Mouse (Mus musculus) heart, embryonic 15.5 days (tissue): ENCODE measurements around the gene Krt86. TPM values are rescaled to one million over a fixed set of nuclear protein-coding genes. Genes with fewer than 3 reads are reported as not detected.
"Not testable (repeated sequence)": the region's sequence is repeated elsewhere in the genome, so short reads cannot be mapped to it uniquely, and the experiment has no call there.

ENCODE experiments used
- ATAC-seq: fragments of 200-750 bp; cut with Nextera tagmentation; replicated peaks from 2 replicates; pipeline ENCODE4 v1.8.0; 2017; ENCODE audit warnings: low read depth, moderate TSS enrichment; ENCODE audit not compliant: insufficient number of reproducible peaks, insufficient read depth, low FRiP score
- H3K27ac ChIP-seq: fragments of 300-500 bp; sonication (generic); 2 replicates; pipeline ENCODE4 v1.5.1; 2015; ENCODE audit warnings: mild to moderate bottlenecking, inconsistent platforms
- H3K27me3 ChIP-seq: fragments of 300-500 bp; sonication (generic); 2 replicates; pipeline ENCODE4 v1.6.1; 2015; ENCODE audit warnings: inconsistent platforms
- H3K36me3 ChIP-seq: fragments of 300-500 bp; sonication (generic); 2 replicates; pipeline ENCODE4 v1.6.1; 2015; ENCODE audit warnings: mild to moderate bottlenecking, inconsistent platforms
- H3K4me1 ChIP-seq: fragments of 300-500 bp; sonication (generic); replicated peaks from 2 replicates; pipeline ENCODE4 v1.6.1; 2015; ENCODE audit warnings: inconsistent platforms
- H3K4me2 ChIP-seq: fragments of 300-500 bp; sonication (generic); 2 replicates; pipeline ENCODE4 v1.6.1; 2015; ENCODE audit warnings: inconsistent platforms, mild to moderate bottlenecking, moderate library complexity
- H3K4me3 ChIP-seq: fragments of 300-500 bp; sonication (generic); 2 replicates; pipeline ENCODE4 v1.5.1; 2015; ENCODE audit warnings: mild to moderate bottlenecking, inconsistent platforms
- H3K9ac ChIP-seq: fragments of 300-500 bp; sonication (generic); 2 replicates; pipeline ENCODE4 v1.6.1; 2015; ENCODE audit warnings: mild to moderate bottlenecking, inconsistent platforms
- H3K9me3 ChIP-seq: fragments of 300-500 bp; sonication (generic); replicated peaks from 2 replicates; pipeline ENCODE4 v1.6.1; 2016; ENCODE audit warnings: inconsistent platforms
- WGBS: fragments of 180-500 bp; shearing (Covaris S2); methylation state at CpG from one replicate; pipeline ENCODE4 v1.1.7; 2015; ENCODE audit warnings: mixed read lengths; 5-methylcytosine and 5-hydroxymethylcytosine counted together
- polyA plus RNA-seq: library from polyadenylated mRNA; unstranded; fragments of >200 nt; fragmentation: Nextera tagmentation; extraction: Ambion mirVana; gene quantifications from 2 replicates; pipeline ENCODE4 v1.2.1, GENCODE M21; 2015

Gene Krt86
- polyA plus RNA-seq, 1 experiment from 2014 or later: not detected

GRCm38 (mm10) chr15:101492718-101493117 lies 19.4 kb downstream of the Krt86 start:
- peaks cover 7% of the 10 kb centered on the region for H3K4me1 ChIP-seq
- no peak for ATAC-seq
- 20% methylated on average over 8 of the region's 8 CpGs for WGBS

GRCm38 (mm10) chr15:101493713-101494112 lies 20.4 kb downstream of the Krt86 start:
- H3K9me3 ChIP-seq: no peaks in the 10 kb centered on the region
- H3K27ac ChIP-seq: no peak overlapping the region
- peaks cover 7% of the 10 kb centered on the region for H3K4me1 ChIP-seq
- H3K4me3 ChIP-seq: no peak overlapping the region
- H3K36me3 ChIP-seq: no peaks in the 10 kb centered on the region
- 0 out of 2 replicates have a peak, but pooled peaks cover 3% of the 10 kb centered on the region for H3K27me3 ChIP-seq
- no peak overlapping the region for H3K9ac ChIP-seq
- 88% methylated on average over 6 of the region's 6 CpGs for WGBS
- ATAC-seq: no peak
- no peak overlapping the region for H3K4me2 ChIP-seq

More at GRCm38 (mm10) chr15:101492718-101493117, 19.4 kb downstream of the Krt86 start:
- no peak overlapping the region for H3K4me2 ChIP-seq
- no peaks in the 10 kb centered on the region for H3K36me3 ChIP-seq
- H3K9me3 ChIP-seq: no peaks in the 10 kb centered on the region
- H3K27me3 ChIP-seq: 0 out of 2 replicates have a peak, but pooled peaks cover 3% of the 10 kb centered on the region
- no peak overlapping the region for H3K4me3 ChIP-seq
- no peak overlapping the region for H3K9ac ChIP-seq
- no peak overlapping the region for H3K27ac ChIP-seq

GRCm38 (mm10) chr15:101494203-101494602 lies 20.9 kb downstream of the Krt86 start:
- Histone ChIP-seq H3K4me3 (no peak overlapping the region), H3K4me2 (no peak overlapping the region), H3K4me1 (peaks cover 7% of the 10 kb centered on the region), H3K9me3 (no peaks in the 10 kb centered on the region), H3K36me3 (no peaks in the 10 kb centered on the region), H3K27me3 (0 out of 2 replicates have a peak, but pooled peaks cover 3% of the 10 kb centered on the region), H3K9ac (no peak overlapping the region), H3K27ac (no peak overlapping the region)
- no peak for ATAC-seq
- WGBS: 64% methylated on average over 1 of the region's 1 CpGs

GRCm38 (mm10) chr15:101495266-101495665 lies 22.0 kb downstream of the Krt86 start:
- Histone ChIP-seq H3K27ac (no peak overlapping the region), H3K27me3 (0 out of 2 replicates have a peak, but pooled peaks cover 3% of the 10 kb centered on the region), H3K36me3 (no peaks in the 10 kb centered on the region), H3K4me3 (no peak overlapping the region), H3K4me2 (no peak overlapping the region), H3K9me3 (no peaks in the 10 kb centered on the region), H3K9ac (no peak overlapping the region), H3K4me1 (peaks cover 7% of the 10 kb centered on the region)
- WGBS: 80% methylated on average over 8 of the region's 8 CpGs
- no peak for ATAC-seq

- no peak for ATAC-seq
- H3K9me3 ChIP-seq: no peaks in the 10 kb centered on the region
- peaks cover 7% of the 10 kb centered on the region for H3K4me1 ChIP-seq
- no peak overlapping the region for H3K9ac ChIP-seq
- no peak overlapping the region for H3K27ac ChIP-seq
- 0 out of 2 replicates have a peak, but pooled peaks cover 10% of the 10 kb centered on the region for H3K27me3 ChIP-seq
- H3K36me3 ChIP-seq: no peaks in the 10 kb centered on the region
- WGBS: 78% methylated on average over 2 of the region's 2 CpGs
- no peak overlapping the region for H3K4me3 ChIP-seq
- no peak overlapping the region for H3K4me2 ChIP-seq
Measured at GRCm38 (mm10) chr15:101497181-101497580, 23.9 kb downstream of the Krt86 start.

GRCm38 (mm10) chr15:101506896-101507758 lies 33.8 kb downstream of the Krt86 start:
- 44% methylated on average over 14 of the region's 14 CpGs for WGBS
- ATAC-seq: no peak
- Histone ChIP-seq H3K36me3 (no peaks in the 10 kb centered on the region), H3K27ac (no peak overlapping the region), H3K9me3 (no peaks in the 10 kb centered on the region), H3K4me3 (no peak overlapping the region), H3K4me2 (no peak overlapping the region), H3K9ac (no peak overlapping the region), H3K4me1 (no peaks in the 10 kb centered on the region), H3K27me3 (0 out of 2 replicates have a peak, but pooled peaks cover 2% of the 10 kb centered on the region)

- no peak overlapping the region for H3K9ac ChIP-seq
- 67% methylated on average over 9 of the region's 9 CpGs for whole genome bisulfite sequencing
- H3K27me3 ChIP-seq: no peaks in the 10 kb centered on the region
- ATAC-seq: no peak
- no peak overlapping the region for H3K4me2 ChIP-seq
- H3K4me1 ChIP-seq: no peaks in the 10 kb centered on the region
- H3K4me3 ChIP-seq: no peak overlapping the region
- H3K9me3 ChIP-seq: no peaks in the 10 kb centered on the region
- H3K36me3 ChIP-seq: no peaks in the 10 kb centered on the region
- no peak overlapping the region for H3K27ac ChIP-seq
Measured at GRCm38 (mm10) chr15:101508247-101508646, 35.0 kb downstream of the Krt86 start.

GRCm38 (mm10) chr15:101517161-101517560 lies 43.9 kb downstream of the Krt86 start, which contains the start of gene Gm49425:
Gene Gm49425 (minus strand): TSS chr15:101517261.
- WGBS: 55% methylated on average over 2 of the region's 2 CpGs
- ATAC-seq, H3K4me1 ChIP-seq, H3K4me3 ChIP-seq, H3K9ac ChIP-seq, H3K36me3 ChIP-seq, H3K9me3 ChIP-seq, H3K27ac ChIP-seq, H3K4me2 ChIP-seq: not testable (repeated sequence)
- peaks cover 15% of the 10 kb centered on the region for H3K27me3 ChIP-seq

GRCm38 (mm10) chr15:101519792-101520191 lies 46.5 kb downstream of the Krt86 start:
- H3K4me1 ChIP-seq: no peaks in the 10 kb centered on the region
- no peak overlapping the region for H3K4me3 ChIP-seq
- 10% methylated on average over 2 of the region's 2 CpGs for WGBS
- no peak for ATAC-seq
- H3K4me2 ChIP-seq: no peak overlapping the region
- no peaks in the 10 kb centered on the region for H3K9me3 ChIP-seq
- no peak overlapping the region for H3K27ac ChIP-seq
- peaks cover 22% of the 10 kb centered on the region for H3K27me3 ChIP-seq
- no peak overlapping the region for H3K9ac ChIP-seq
- H3K36me3 ChIP-seq: no peaks in the 10 kb centered on the region

- Histone ChIP-seq H3K36me3 (no peaks in the 10 kb centered on the region), H3K27ac (no peak overlapping the region), H3K4me1 (no peaks in the 10 kb centered on the region), H3K9ac (no peak overlapping the region), H3K27me3 (peaks cover 39% of the 10 kb centered on the region), H3K9me3 (no peaks in the 10 kb centered on the region), H3K4me2 (no peak overlapping the region), H3K4me3 (no peak overlapping the region)
- WGBS: 63% methylated on average over 4 of the region's 4 CpGs
- ATAC-seq: no peak
Measured at GRCm38 (mm10) chr15:101522556-101523232, 49.4 kb downstream of the Krt86 start.
